Mouse (Mus musculus) gastrocnemius, adult 2 months (tissue): ENCODE results near the gene Gns. TPM values are rescaled to one million over a fixed set of nuclear protein-coding genes. Genes with fewer than 3 reads are reported as not detected.
A peak's percentile ranks its signal among the peaks of the same experiment; 100 is the strongest.

Source experiments
- DNase-seq: peaks from one replicate; pipeline ENCODE4 v3.0.0; 2022
- H3K27ac ChIP-seq: fragments of 200-600 bp; 2 replicates; pipeline ENCODE4 v1.8.1; 2022; ENCODE audit warnings: mild to moderate bottlenecking
- H3K4me3 ChIP-seq: fragments of 200-600 bp; 2 replicates; pipeline ENCODE4 v1.8.1; 2022; ENCODE audit warnings: mild to moderate bottlenecking, moderate library complexity
- CTCF ChIP-seq: fragments of 200-600 bp; IDR thresholded peaks from 2 replicates; pipeline ENCODE4 v1.8.1; 2022; ENCODE audit warnings: antibody characterized with exemption, mild to moderate bottlenecking, moderate library complexity
- intact Hi-C: fragments of 180-260 bp; cut with DNase I; formaldehyde crosslinking; loops from one replicate; pipeline ENCODE4 v1.15.1; 2025
- total RNA-seq, 2 experiments: library from RNA; stranded (reverse); gene quantifications; 2 replicates each; pipeline ENCODE4 v1.2.3; 2021

Gene Gns
- total RNA-seq, 2 experiments from 2014 or later: 27.3 to 34.0 TPM

DNA sequence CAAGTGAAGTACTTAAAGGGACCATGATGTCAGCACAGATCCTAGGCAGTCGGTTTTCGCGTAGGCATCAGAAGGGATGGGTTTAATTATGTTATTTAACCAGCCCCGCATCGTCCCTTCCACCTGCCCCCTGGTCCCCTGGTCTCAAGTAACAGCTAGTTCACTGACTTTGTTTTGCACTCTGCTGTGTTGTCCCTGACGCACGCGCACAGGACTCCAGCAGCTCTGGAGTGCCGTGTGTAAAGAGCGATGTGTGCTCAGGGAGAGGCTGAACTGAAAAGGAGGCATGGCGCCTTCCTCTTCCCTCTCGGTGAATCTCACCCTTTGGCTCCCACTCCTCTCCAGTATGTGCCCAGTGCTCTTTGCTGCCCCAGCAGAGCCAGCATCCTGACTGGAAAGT, 9.1 kb downstream of the Gns start:
- intact Hi-C loops: no loop called here
- DNase-seq: no peak
- H3K4me3 ChIP-seq: no peak overlapping the region
- H3K27ac ChIP-seq: peak overlapping the region; percentile 51; the same call in 1 of the 2 replicates
- TF ChIP-seq CTCF: no peak

DNA sequence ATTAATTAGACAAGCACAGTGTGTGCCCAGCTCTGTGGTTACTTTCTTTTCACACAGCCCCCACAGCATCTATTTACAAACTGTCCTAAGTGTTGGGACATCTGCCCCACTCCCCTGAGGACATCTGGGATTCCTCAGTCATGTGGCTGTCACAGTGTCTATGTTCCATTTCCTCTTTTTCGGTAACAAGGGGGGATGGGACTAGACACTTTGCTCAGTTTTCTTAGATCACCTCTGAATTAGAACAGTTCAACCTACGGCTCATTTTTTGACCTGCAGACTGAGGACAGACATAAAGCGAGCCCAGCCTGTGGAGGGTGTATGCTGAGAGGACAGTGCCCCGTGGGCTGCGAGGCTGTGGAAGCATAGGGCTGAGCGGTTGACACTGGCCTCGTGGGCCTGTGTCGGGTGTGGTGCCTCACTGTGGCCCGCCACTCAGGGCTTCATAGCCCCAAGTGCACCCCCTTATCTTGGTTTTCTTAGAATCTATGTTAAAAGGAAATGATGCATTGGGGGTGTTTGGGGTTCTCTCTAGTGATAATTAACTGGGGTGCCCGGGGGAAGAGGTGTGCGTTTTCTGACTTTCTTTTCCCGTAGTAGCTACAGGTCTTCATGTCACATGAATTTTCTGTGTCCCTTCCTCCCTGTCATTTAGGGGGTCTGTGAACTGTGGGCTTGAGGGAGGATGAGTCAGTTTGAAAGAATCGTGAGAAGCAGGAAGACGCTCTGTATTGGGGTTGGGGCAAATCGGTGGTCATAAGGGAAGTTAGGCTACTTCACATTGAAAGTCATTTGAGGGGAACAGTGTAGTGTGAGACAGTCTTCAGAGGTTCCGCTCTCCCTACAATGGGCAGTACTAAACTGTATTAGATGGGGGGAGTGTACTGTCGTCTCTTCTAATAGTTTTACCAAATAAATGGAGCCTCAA, 10.1 kb downstream of the Gns start:
- intact Hi-C loops: no loop called here
- Histone ChIP-seq H3K27ac (peak overlapping the region; percentile 40; the same call in 1 of the 2 replicates), H3K4me3 (no peak overlapping the region)
- TF ChIP-seq CTCF: no peak
- DNase-seq: no peak

DNA sequence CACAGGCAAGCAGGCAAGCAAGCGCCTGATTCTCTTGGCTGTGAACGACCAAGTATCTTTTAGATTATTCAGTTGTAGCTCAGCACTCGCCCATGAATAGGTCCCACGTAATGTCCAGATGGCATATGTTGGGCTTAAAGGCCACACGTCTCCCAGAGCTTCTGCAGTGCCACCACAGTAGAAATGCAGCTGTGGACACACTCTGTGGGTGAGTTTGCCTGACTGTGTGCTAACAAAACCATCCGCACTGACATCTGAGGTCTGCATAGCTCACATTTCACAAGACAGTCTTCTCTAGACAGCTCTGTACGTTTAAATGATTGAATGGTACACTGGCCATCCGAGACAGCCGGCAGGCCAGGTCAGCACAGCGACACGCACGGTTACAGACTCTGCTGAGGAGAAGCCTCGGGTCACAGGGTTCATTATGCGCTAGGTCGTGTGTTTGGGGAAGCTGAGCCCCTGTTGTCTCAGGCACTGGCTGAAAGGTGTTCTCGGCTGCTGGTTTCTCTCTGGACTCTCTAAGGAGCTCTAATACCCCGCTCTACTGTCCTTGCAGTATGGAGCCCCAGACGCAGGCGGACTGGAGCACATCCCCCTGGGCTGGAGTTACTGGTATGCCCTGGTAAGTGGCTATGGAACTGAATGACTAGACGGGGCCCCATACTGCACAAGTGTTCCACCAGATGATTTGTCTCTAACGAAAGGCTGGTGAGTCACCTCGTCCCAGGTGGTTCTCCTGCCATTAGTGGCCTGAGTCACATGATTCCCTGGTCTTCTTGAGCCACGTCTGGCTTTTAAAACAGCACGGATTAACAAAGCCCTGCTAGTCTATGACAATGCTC, 11.0 kb downstream of the Gns start:
- H3K4me3 ChIP-seq: no peak overlapping the region
- intact Hi-C loops: no loop called here
- no peak overlapping the region for H3K27ac ChIP-seq
- no peak for TF ChIP-seq CTCF
- DNase-seq: no peak

DNA sequence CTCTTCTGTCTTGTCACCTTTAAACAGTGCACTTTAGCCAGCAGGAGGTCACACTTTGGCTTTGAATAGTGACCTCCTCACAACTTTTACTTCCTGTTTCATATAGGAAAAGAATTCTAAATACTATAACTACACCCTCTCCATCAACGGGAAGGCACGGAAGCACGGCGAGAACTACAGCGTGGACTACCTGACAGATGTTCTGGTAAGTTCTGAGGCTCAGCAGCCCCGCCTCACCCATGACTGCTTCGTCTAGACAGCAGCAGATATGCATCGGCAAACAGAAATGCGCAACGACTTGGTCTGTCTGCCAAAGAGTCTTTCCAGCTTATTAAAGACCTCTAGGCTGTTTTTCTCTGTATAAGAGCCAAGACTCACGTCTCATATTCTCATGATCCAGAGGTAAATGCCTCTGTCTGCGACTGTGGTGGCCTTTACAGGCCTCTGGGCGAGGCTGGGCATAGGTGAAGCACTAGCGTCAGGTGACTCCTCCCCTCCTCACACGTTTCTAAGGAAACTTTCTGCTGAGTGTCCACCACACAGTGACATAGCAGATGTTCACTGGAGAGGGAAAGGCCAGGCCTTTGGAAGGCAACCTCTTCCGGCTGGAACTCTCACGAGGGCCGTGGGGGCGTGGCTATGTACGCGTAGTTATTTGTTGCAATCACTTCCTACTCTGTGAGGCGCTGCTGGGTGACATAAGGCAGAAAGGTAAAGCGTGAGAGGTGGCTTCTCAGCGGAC, 11.8 kb downstream of the Gns start:
- intact Hi-C loops: no loop called here
- TF ChIP-seq CTCF: no peak

DNA sequence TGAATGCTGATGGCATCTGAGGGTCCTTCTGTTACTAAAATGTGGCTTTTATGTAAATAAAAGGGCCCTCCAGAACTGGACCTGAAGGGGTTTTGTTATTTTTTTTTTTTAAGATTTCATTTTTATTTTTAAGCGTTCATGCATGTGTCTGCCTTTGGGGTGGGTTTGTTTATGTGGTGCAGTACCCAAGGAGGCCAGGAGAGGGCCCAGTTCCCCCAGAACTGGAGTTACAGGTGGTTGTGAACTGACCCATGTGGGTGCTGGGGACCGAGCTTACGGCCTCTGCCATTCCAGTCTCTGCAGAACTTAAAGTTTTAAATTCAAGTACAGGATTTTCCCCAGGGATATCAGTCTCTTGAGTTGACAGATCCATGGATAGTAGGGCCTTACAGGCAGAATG, 14.5 kb downstream of the Gns start:
- TF ChIP-seq CTCF: peak; percentile 39
- DNase-seq: no peak
- Histone ChIP-seq H3K27ac (no peak overlapping the region), H3K4me3 (no peak overlapping the region)
- intact Hi-C loops: no loop called here

More for the DNA sequence above, 11.8 kb downstream of the Gns start:
- no peak overlapping the region; the same call in 1 of the 2 replicates for H3K27ac ChIP-seq
- no peak overlapping the region for H3K4me3 ChIP-seq
- DNase-seq: no peak

DNA sequence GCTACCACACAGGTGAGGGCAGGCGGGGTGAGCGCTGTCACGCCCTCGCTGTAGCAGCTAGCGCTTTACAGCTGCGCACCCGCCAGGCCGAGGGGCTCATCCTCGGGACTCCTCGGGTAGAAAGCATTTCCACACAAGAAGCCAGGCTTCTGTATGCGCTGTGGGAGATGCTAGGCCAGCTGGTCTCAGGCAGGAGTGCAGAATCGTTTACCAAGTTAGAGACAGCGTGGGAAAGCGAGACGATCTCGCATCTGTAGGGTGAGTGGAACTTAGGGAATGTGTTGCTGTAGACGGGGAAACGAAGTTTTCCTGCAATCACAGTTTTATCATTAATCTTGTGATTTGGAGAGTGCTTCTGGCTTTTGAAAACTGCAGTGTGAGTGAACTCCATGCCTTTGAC, 16.4 kb downstream of the Gns start:
- no peak for DNase-seq
- no peak for TF ChIP-seq CTCF
- intact Hi-C loops: no loop called here
- no peak overlapping the region for H3K27ac ChIP-seq
- no peak overlapping the region for H3K4me3 ChIP-seq

DNA sequence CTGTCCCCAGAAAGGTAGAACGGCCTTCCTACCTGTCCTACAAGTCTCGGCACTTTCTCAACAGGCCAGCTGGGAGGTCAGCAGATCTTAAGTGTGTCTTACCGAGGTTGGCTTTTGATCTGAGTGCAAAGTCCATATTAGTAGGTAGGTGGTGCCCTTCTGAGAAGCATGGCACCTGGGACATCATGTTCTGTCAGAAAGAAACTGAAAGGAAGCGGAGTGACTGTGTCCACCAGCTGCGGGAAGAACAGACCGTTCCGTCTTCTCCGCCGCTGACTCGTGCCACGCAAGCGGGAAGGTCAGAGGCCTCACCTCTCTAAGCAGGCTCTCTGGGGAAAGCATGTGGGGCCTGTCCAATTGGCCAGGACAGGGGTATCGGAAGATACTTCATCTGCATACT, 19.8 kb downstream of the Gns start:
- DNase-seq: no peak
- no peak for TF ChIP-seq CTCF
- Histone ChIP-seq H3K4me3 (no peak overlapping the region), H3K27ac (no peak overlapping the region)
- intact Hi-C loops: no loop called here

DNA sequence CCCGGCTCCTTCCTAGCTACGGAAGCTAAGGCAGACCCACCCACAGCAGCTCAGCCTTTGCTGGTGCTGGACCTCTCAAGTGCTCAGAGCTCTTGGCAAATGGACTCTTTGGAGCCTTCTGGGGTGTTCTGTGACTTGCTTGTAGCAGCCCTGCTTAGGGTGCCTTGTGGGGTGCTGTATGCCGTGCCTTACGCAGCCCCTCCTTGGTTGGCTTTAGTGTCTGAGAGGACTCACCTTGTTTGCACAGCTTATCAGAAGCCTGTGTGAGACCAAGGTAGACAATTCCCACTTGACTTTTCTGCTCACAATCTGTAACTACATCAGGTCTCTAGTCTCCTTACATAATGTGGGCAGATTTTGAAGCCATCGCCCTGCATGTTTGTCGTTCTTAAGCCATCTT, 20.8 kb downstream of the Gns start:
- intact Hi-C loops: no loop called here
- H3K27ac ChIP-seq: peak overlapping the region; percentile 76
- DNase-seq: no peak
- no peak for TF ChIP-seq CTCF
- H3K4me3 ChIP-seq: peak overlapping the region; percentile 43

DNA sequence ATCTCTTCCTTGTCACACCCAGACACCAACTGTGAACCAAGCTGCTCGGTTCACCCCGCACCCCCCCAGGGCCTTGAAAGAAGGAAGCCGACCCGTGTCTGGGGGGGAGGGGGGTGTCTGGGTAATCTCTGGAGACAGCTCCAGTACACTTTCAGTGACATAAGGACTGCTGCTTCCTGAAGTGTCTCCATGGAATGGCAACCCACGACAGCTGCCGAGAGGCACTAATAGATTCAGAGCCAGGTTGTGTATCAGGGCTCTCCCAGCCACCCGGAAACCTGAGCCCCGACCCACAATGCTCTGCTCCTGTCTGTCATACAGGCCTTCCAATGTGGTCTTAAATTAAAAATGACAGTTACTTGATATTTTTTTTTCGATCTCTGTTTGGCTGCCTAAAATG, 21.5 kb downstream of the Gns start:
- no peak for TF ChIP-seq CTCF
- intact Hi-C loops: no loop called here
- peak overlapping the region; percentile 43 for H3K4me3 ChIP-seq
- DNase-seq: peak; percentile 80
- H3K27ac ChIP-seq: peak overlapping the region; percentile 76

DNA sequence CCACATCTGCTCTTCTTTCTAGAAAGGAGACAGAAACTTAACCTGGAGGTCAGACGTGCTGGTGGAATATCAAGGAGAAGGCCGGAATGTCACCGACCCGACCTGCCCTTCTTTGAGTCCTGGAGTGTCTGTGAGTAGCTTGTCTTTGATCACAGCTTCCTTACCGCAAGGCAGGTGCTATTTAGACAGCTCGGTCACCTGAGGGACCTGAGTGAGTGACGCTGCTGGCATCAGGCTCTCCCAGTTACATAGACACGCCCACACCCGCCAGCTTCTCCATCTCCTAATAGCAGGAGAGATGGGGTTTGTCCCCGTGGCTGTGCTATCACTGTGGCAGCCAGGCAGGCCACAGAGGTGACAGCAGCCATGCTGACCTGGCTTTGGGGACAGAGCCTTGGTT, 25.7 kb downstream of the Gns start:
- DNase-seq: no peak
- TF ChIP-seq CTCF: no peak
- no peak overlapping the region for H3K4me3 ChIP-seq
- intact Hi-C loops: no loop called here
- H3K27ac ChIP-seq: no peak overlapping the region

DNA sequence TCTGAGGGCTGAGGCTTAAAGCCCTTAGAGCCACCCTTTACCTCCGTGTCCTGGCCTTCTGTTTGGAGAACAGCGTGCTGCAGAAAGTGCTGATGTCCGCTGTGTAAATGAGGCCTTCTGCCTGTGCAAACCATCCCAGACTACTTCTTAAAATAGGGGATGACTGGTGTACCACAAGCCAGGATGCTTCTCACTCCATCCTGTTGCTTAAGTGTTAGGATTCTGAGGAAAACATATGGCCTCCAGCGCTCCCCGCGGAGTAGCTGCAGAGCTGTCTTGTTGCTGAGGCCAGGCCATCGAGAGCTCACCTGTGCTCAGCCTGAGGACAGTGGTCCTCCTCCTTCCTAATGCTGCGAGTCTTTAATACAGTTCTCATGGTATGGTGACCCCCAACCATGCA, 27.0 kb downstream of the Gns start:
- no peak for DNase-seq
- Histone ChIP-seq H3K27ac (no peak overlapping the region), H3K4me3 (no peak overlapping the region)
- intact Hi-C loops: no loop called here
- no peak for TF ChIP-seq CTCF

DNA sequence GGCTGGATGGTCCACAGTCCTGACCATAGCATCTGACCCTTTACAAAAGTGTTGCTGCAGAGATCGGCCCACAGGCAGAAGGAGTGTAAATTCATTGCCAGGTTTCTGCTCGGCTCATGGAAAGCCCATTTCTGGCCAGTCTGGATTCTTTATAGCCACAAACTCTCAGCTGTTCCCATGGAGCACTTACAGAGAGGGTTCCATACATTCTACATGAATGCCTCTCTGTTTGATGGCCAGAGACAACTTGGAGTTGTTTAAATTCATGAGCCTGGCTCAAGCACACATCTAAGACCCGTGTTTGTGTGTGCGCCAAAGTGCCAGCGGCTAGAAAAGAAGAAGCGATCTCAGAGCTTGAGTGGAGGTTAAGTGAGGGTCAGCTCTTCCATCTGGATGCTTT, 29.4 kb downstream of the Gns start:
- H3K4me3 ChIP-seq: no peak overlapping the region
- TF ChIP-seq CTCF: no peak
- H3K27ac ChIP-seq: no peak overlapping the region
- no peak for DNase-seq
- intact Hi-C loops: no loop called here
